Mouse (Mus musculus) adrenal gland, postnatal 14 days (tissue): ENCODE measurements around the gene Mphosph8. TPM values are rescaled to one million over a fixed set of nuclear protein-coding genes. Genes with fewer than 3 reads are reported as not detected.
A peak's percentile ranks its signal among the peaks of the same experiment; 100 is the strongest.

Experiments used
- DNase-seq: peaks from one replicate; pipeline ENCODE4 v3.0.0; 2021; ENCODE audit warnings: mixed read lengths
- long read RNA-seq, 2 experiments: library from polyadenylated mRNA; stranded (forward); transcript quantifications; one replicate each; pipeline ENCODE4 v2.0.0; 2021
- total RNA-seq: library from RNA; stranded (reverse); gene quantifications from 2 replicates; pipeline ENCODE4 v1.2.3, GENCODE M21; 2021

Gene Mphosph8
- 23.8 and 25.4 TPM in 2 replicates for total RNA-seq
- long read RNA-seq, experiment 1, transcript Mphosph8-201 (14 exons, 2,939 nt), result major isoform, 12 of 23 reads
- long read RNA-seq, experiment 1, partial matches to known transcripts, result 1 of 23 reads
- long read RNA-seq, experiment 1, other reads (novel, unspliced or antisense), result 10 of 23 reads
- long read RNA-seq, experiment 2, transcript Mphosph8-201 (14 exons, 2,939 nt), result major isoform, 24 of 36 reads
- long read RNA-seq, experiment 2, partial matches to known transcripts, result 6 of 36 reads
- long read RNA-seq, experiment 2, other reads (novel, unspliced or antisense), result 6 of 36 reads

- DNase-seq, result peak; percentile 99
Measured at GRCm38 (mm10) chr14:56667969-56668802, at the start of gene Mphosph8. Gene Mphosph8, plus strand, starts transcription at chr14:56668248.

DNA sequence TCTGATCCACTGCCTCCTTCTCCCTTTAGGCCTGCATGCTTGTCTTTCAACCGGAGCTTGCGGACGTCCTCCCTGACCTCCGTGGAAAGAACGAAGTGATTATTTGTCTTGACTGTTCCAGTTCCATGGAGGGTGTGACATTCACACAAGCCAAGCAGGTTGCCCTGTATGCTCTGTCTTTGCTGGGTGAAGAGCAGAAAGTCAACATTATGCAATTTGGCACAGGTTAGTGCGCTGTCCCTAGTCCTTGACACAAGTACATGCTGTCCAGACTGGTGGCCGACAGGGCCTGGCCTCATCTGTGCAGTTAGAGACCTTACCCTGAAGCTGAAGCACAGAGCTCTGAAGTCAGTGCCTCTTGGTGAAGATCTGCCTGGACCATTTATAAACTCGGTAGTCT is 47.6 kb upstream of the Mphosph8 start:
- DNase-seq, result peak; percentile 22

DNA sequence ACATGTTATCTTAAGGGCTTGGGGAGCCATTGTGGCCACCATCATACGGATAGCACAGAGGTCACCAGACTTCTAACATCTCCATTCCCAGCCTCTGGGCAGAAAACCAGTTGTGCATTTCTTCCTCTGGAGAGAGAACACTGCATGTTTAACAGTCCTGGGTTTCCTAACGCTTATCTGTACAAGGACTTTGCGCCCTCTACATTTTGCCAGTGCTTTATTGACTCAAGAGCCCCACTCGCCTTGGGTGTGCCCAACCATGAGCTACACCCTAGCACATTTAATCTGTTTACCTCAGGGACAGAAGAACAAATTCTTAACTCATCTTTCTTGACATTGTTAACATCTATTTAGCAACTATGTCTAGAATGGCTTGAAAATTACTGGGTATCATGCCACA is 41.8 kb upstream of the Mphosph8 start:
- no peak for DNase-seq

DNA sequence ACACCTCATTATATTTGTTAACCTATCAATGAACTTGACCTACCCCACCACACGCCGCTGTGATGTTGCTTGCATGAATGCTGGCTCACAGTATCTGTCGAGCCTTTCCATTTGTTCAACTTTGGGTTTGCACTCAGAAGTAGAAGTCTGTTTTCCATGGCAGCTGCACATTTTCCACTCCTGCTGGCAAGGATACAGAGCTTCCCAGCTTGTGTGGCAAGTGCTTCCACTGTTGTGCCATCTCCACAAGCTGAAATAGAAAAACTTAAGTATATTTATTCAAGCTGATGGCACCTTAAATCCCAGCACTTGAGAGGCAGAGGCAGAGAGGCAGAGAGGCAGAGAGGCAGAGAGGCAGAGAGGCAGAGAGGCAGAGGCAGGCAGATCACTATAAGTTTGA is 39.7 kb upstream of the Mphosph8 start:
- DNase-seq, result no peak

DNA sequence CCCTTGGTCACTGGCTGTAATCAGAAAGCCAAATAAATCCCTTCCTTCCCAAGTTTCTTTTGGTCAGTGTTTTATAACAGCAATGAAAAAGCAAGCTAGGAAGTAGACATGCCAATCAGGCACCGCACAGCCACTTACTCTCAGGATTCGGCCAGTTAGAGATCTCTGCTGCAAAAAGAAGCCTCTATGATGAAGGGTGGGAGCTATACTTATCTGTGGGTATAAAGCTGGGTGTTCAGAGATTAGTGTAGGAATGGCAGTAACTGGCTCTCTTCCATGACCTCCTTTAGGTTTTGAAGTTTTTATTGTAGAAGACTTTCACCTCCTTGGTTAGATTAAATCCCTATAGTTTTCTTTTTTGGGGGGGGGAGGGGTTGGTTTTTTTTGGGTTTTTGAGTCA is 36.9 kb upstream of the Mphosph8 start:
- DNase-seq, result no peak

- DNase-seq, result no peak
Measured at GRCm38 (mm10) chr14:56647206-56647605, 20.8 kb upstream of the Mphosph8 start.

GRCm38 (mm10) chr14:56649448-56649847 is 18.6 kb upstream of the Mphosph8 start:
- DNase-seq, result no peak

GRCm38 (mm10) chr14:56665651-56666050 is 2.4 kb upstream of the Mphosph8 start:
- no peak for DNase-seq

- DNase-seq, result no peak
Measured at GRCm38 (mm10) chr14:56666909-56667308, 1.1 kb upstream of the Mphosph8 start.

GRCm38 (mm10) chr14:56669046-56669620 is 1.1 kb downstream of the Mphosph8 start:
- no peak for DNase-seq

- DNase-seq, result no peak
Measured at GRCm38 (mm10) chr14:56685426-56685825, 17.4 kb downstream of the Mphosph8 start.

GRCm38 (mm10) chr14:56689116-56689515 is 21.1 kb downstream of the Mphosph8 start:
- DNase-seq, result no peak

GRCm38 (mm10) chr14:56689766-56690165 is 21.7 kb downstream of the Mphosph8 start:
- no peak for DNase-seq

DNA sequence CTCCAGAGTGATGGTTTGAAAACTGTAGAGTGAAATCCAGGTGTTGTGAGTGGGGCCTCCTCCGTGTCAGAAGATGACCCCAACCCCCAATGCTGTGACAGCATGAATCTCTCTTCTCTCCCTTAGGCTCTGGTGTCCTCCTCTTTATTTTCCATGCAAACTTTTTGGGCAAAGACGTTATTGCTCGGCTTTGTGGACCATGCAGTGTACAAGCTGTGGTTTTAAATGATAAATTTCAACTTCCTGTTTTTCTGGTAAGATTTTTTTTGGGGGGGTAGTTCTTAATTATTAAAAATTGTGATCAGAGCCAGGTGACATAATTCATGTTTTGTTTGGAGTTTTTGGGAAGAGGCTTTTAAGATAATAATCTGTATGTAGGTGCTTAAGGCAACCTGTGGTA is 27.4 kb downstream of the Mphosph8 start:
- DNase-seq, result no peak

DNA sequence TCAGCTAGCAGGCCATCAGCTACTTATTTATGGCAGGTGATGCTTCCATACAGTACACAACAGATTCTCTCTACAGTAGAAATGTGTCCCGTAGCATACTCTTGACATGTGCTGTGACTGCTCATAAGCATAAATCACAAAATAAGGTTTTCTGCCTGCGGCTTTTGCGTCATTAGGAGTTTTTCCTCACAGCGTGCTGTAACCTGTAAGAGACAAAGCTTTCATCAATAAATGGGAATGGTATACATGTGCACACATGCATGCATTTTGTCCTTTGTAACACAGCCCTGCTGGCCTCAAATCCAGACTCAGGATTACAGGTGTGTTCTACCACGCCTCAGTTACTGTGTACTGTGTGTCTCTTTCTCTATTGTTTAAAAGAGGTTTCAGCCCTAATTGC is 29.8 kb downstream of the Mphosph8 start:
- DNase-seq, result no peak

GRCm38 (mm10) chr14:56702644-56703043 is 34.6 kb downstream of the Mphosph8 start:
- DNase-seq, result no peak

GRCm38 (mm10) chr14:56705687-56706086 is 37.6 kb downstream of the Mphosph8 start:
- DNase-seq, result peak; percentile 31

DNA sequence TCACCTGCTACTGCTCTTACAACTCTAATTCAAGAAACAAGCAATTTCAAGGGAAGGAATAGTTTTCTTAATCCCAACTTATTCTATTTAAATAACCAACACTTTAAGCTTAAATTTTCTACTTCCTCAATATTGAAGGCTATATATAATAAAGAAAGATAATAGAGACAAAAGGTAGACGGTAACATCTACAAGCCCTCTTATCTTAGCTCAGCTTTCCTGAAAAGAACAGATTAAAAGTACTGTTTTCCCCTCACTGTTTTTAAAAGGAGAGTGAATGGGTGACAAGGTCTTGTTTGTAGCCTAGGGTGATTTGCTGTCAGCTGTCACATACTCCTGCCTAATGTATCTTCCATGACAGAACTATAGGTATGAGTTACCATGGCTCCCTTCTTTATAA is 58.4 kb downstream of the Mphosph8 start:
- DNase-seq, result no peak

DNA sequence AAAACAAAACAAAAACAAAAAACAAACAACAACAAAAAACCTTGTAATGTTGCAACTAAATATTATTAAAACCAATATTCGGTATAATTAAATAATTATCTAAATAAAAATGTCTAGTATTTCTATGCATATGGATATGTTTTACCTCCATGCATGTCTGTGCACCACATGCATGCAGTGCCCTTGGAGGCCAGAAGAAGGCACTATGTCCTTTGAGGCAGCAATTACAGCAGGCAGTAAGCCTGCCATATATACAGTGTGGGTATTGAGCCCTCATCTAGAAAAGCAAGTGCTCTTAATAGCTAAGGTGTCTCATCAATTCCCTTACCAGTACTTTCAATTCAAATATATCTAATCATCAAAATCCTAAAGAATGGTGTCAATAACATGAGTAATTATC is 72.1 kb downstream of the Mphosph8 start:
- no peak for DNase-seq
